Mouse (Mus musculus) midbrain, embryonic 11.5 days (tissue): ENCODE measurements at regions not wholly inside any gene's neighbourhood (a gene's known extent, or its start where the extent isn't known, plus 50 kb on each side); places are given as distances from the start of the nearest gene placed in this dataset.

Experiments
- ATAC-seq: fragments of 200-750 bp; cut with Nextera tagmentation; 2 replicates; pipeline ENCODE4 v1.8.0; 2017; ENCODE audit warnings: moderate TSS enrichment, moderate library complexity; ENCODE audit not compliant: low FRiP score
- DNase-seq: peaks from one replicate; pipeline ENCODE4 v3.0.0; 2015; ENCODE audit warnings: low spot score; ENCODE audit errors: missing footprints
- H3K27ac ChIP-seq: fragments of 300-500 bp; sonication (generic); 2 replicates; pipeline ENCODE4 v1.5.1; 2014; ENCODE audit warnings: low read depth, low read length
- H3K27me3 ChIP-seq: fragments of 300-500 bp; sonication (generic); 2 replicates; pipeline ENCODE4 v1.6.1; 2014; ENCODE audit warnings: mild to moderate bottlenecking, low read length, moderate library complexity, mixed read lengths; ENCODE audit not compliant: control insufficient read depth, insufficient read depth
- H3K36me3 ChIP-seq: fragments of 300-500 bp; sonication (generic); 2 replicates; pipeline ENCODE4 v1.6.1; 2014; ENCODE audit warnings: mild to moderate bottlenecking, low read length, moderate library complexity, mixed read lengths; ENCODE audit not compliant: control insufficient read depth, insufficient read depth
- H3K4me1 ChIP-seq: fragments of 300-500 bp; sonication (generic); 2 replicates; pipeline ENCODE4 v1.6.1; 2014; ENCODE audit warnings: low read length; ENCODE audit not compliant: control insufficient read depth, insufficient read depth
- H3K4me2 ChIP-seq: fragments of 300-500 bp; sonication (generic); 2 replicates; pipeline ENCODE4 v1.6.1; 2014; ENCODE audit warnings: mild to moderate bottlenecking, moderate library complexity
- H3K4me3 ChIP-seq: fragments of 300-500 bp; sonication (generic); 2 replicates; pipeline ENCODE4 v1.5.1; 2014; ENCODE audit warnings: low read depth, low read length
- H3K9ac ChIP-seq: fragments of 300-500 bp; sonication (generic); 2 replicates; pipeline ENCODE4 v1.6.1; 2014; ENCODE audit warnings: low read length
- H3K9me3 ChIP-seq: fragments of 300-500 bp; sonication (generic); 2 replicates; pipeline ENCODE4 v1.6.1; 2016; ENCODE audit warnings: low read length; ENCODE audit not compliant: control insufficient read depth
- WGBS: fragments of 180-500 bp; shearing (Covaris S2); extraction: QIAGEN DNeasy Blood & Tissue Kit; methylation state at CpG from one replicate; pipeline ENCODE4 v1.1.7; 2014; 5-methylcytosine and 5-hydroxymethylcytosine counted together

- Histone ChIP-seq H3K4me3 (no peak overlapping the region), H3K4me1 (no peaks in the 10 kb centered on the region), H3K9ac (no peak overlapping the region), H3K9me3 (peaks cover 6% of the 10 kb centered on the region; the same call in 1 of the 2 replicates), H3K27ac (no peak overlapping the region), H3K4me2 (no peak overlapping the region), H3K27me3 (no peaks in the 10 kb centered on the region), H3K36me3 (no peaks in the 10 kb centered on the region)
- ATAC-seq (no peak), DNase-seq (no peak)
- WGBS: 77% methylated on average over 5 of the region's 5 CpGs
Observed at GRCm38 (mm10) chr17:84044472-84044936, 143.2 kb downstream of the Zfp36l2 start.

DNA sequence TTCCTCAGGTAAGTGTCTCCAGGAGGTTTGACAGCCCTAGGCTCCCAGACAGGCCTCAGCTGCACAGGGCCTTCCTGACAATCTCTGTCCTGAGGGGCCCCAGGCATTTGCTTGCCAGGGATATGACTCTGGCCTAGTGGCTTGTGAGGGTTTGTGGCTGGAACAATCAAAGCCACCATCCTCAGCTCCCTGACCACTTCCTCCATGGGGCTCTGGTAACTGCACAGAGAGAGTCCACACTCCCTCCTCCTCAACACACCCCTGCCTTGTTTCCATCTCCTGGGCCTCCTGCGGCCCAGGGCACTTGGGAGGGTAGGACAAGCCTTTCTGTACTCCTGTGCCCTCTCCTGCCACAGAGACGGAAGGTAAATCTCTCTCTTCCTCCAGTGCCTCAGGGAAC lies 144.6 kb downstream of the Zfp36l2 start:
- no peak overlapping the region for H3K4me3 ChIP-seq
- no peaks in the 10 kb centered on the region for H3K36me3 ChIP-seq
- H3K9me3 ChIP-seq: peaks cover 6% of the 10 kb centered on the region; the same call in 1 of the 2 replicates
- H3K27ac ChIP-seq: no peak overlapping the region
- no peak overlapping the region for H3K9ac ChIP-seq
- no peak for DNase-seq
- no peaks in the 10 kb centered on the region for H3K4me1 ChIP-seq
- ATAC-seq: no peak
- no peak overlapping the region for H3K4me2 ChIP-seq
- H3K27me3 ChIP-seq: no peaks in the 10 kb centered on the region
- WGBS: 92% methylated on average over 2 of the region's 2 CpGs

DNA sequence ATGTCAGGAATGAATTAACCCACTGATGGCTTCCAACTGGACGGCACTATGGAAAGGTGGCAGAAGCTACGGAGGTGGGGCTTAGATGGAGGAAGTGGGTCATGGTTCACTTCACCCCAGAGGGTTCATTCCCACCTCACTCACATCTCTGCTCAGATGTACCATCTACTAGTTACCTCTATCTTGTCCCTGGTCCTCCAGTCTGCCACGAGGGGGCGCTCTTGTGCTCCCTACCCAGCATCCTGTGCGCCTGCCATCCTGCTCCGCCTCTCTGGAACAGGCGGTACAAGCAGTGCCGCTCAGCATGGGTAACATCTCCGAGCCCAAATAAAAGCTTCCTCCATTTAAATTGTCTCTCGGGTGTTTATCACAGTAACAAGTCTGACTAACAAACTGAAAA lies 148.3 kb downstream of the Zfp36l2 start:
- WGBS: 82% methylated on average over 10 of the region's 10 CpGs
- H3K4me3 ChIP-seq: no peak overlapping the region
- H3K9ac ChIP-seq: no peak overlapping the region

DNA sequence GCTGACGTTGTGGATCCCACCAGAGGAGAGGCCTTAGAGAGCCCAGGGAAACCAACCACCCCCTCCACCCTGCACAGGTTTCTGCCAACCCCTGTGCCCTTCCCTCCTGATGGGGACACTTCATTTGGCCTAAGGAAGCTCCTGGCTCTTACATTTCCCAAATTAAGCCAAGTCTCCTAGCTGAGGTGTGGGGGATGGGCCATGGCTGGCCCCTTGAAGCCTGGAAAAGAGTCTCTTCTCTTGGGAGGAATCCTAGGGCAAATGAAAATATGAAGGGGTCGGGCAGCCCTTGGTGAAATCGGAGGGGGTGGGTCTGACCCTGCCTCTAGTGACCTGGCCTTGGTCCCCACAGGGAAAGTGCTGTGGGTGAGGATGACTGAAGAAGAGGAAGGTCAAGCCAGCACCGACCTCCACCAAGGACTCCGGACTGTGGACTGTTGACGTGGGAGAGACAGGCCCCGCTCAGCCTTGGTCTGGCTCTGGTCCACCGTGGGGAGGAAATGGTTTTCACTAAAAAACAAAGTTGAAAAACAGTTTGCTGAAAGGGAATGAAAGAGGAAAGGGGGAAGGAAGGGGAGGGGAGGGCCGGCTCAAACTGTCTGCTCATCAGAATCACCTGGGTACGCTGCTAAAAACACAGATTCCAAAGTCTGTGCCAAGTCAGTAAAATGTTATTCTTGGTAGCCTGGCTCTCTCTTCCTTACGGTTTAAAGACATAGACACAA lies 150.0 kb downstream of the Zfp36l2 start:
- Histone ChIP-seq H3K4me3 (no peak overlapping the region), H3K4me1 (no peaks in the 10 kb centered on the region), H3K36me3 (no peaks in the 10 kb centered on the region), H3K4me2 (no peak overlapping the region), H3K27ac (no peak overlapping the region), H3K27me3 (no peaks in the 10 kb centered on the region), H3K9me3 (no peaks in the 10 kb centered on the region; the same call in 1 of the 2 replicates), H3K9ac (no peak overlapping the region)
- 79% methylated on average over 11 of the region's 11 CpGs for WGBS
- DNase-seq: no peak
- ATAC-seq: no peak

More for the DNA sequence above, 148.3 kb downstream of the Zfp36l2 start:
- Histone ChIP-seq H3K4me2 (no peak overlapping the region), H3K27ac (no peak overlapping the region), H3K36me3 (no peaks in the 10 kb centered on the region), H3K9me3 (no peaks in the 10 kb centered on the region; the same call in 1 of the 2 replicates), H3K27me3 (no peaks in the 10 kb centered on the region), H3K4me1 (no peaks in the 10 kb centered on the region)
- no peak for ATAC-seq
- no peak for DNase-seq

- no peaks in the 10 kb centered on the region for H3K4me1 ChIP-seq
- H3K4me3 ChIP-seq: no peak overlapping the region
- no peak overlapping the region for H3K4me2 ChIP-seq
- no peak overlapping the region for H3K9ac ChIP-seq
- no peaks in the 10 kb centered on the region for H3K36me3 ChIP-seq
- no peak for ATAC-seq
- DNase-seq: no peak
- H3K27ac ChIP-seq: no peak overlapping the region
- H3K9me3 ChIP-seq: no peaks in the 10 kb centered on the region; the same call in 1 of the 2 replicates
- H3K27me3 ChIP-seq: no peaks in the 10 kb centered on the region
- WGBS: 89% methylated on average over 6 of the region's 6 CpGs
Observed at GRCm38 (mm10) chr17:84036056-84036455, 151.7 kb downstream of the Zfp36l2 start.

DNA sequence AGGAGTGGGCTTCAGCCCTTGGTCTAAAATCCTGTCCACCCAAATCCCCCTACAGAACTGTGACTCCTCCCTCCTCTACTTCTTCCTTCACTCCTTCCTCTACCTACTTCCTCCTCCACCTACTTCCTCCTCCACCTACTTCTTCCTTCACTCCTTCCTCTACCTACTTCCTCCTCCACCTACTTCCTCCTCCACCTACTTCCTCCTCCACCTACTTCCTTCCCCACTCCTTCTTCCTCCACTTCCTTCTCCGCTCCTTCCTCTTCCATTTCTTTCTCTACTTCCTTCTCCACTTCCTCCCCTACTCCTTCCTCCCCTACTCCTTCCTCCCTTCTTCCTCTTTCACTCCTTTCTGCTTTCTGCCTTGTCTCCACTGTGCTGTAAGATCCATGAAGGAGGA lies 152.9 kb downstream of the Zfp36l2 start:
- Histone ChIP-seq H3K9me3 (no peaks in the 10 kb centered on the region), H3K27ac (no peak overlapping the region), H3K4me1 (no peaks in the 10 kb centered on the region), H3K9ac (no peak overlapping the region), H3K4me2 (no peak overlapping the region), H3K4me3 (no peak overlapping the region), H3K27me3 (no peaks in the 10 kb centered on the region), H3K36me3 (no peaks in the 10 kb centered on the region)
- WGBS: 91% methylated on average over 1 of the region's 1 CpGs
- ATAC-seq: no peak
- DNase-seq: no peak

- no peak for ATAC-seq
- no peaks in the 10 kb centered on the region for H3K36me3 ChIP-seq
- no peak overlapping the region for H3K4me3 ChIP-seq
- no peak overlapping the region for H3K9ac ChIP-seq
- H3K4me2 ChIP-seq: no peak overlapping the region
- 89% methylated on average over 8 of the region's 8 CpGs for WGBS
- no peaks in the 10 kb centered on the region for H3K27me3 ChIP-seq
- H3K27ac ChIP-seq: no peak overlapping the region
- H3K4me1 ChIP-seq: peaks cover 5% of the 10 kb centered on the region; the same call in 1 of the 2 replicates
- no peak for DNase-seq
- no peaks in the 10 kb centered on the region for H3K9me3 ChIP-seq
Observed at GRCm38 (mm10) chr17:84032441-84032840, 155.3 kb downstream of the Zfp36l2 start.

DNA sequence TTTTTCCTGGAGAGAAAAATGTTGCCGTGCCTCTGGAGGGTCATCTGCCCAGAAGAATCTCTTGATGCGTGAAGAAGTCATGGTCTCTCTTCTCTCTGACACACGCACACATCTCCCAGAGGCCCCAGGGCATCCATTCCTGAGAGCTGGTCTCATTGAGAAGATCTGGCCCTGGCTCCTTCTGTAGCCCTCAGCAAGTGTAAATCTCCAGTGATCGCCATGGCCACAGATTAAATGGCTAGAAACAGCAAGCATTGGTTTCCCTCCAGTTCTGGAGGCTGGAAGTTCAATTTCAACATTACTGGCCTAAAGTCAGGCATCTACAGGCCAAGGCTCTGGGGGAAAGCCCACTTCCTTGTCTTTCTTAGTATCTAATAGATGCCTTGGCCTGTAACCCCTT lies 155.9 kb downstream of the Zfp36l2 start:
- Histone ChIP-seq H3K27ac (no peak overlapping the region), H3K27me3 (peaks cover under 1% of the 10 kb centered on the region; the same call in 1 of the 2 replicates), H3K4me2 (no peak overlapping the region), H3K9ac (no peak overlapping the region), H3K36me3 (no peaks in the 10 kb centered on the region), H3K4me1 (peaks cover 5% of the 10 kb centered on the region; the same call in 1 of the 2 replicates), H3K4me3 (no peak overlapping the region), H3K9me3 (no peaks in the 10 kb centered on the region)
- 83% methylated on average over 4 of the region's 4 CpGs for WGBS
- ATAC-seq: no peak
- DNase-seq: no peak

GRCm38 (mm10) chr17:84031381-84031780 lies 156.4 kb downstream of the Zfp36l2 start:
- H3K4me1 ChIP-seq: peaks cover 5% of the 10 kb centered on the region; the same call in 1 of the 2 replicates

More at GRCm38 (mm10) chr17:84031381-84031780, 156.4 kb downstream of the Zfp36l2 start:
- H3K36me3 ChIP-seq: no peaks in the 10 kb centered on the region
- H3K27ac ChIP-seq: no peak overlapping the region
- H3K4me2 ChIP-seq: no peak overlapping the region
- 74% methylated on average over 6 of the region's 6 CpGs for WGBS
- H3K4me3 ChIP-seq: no peak overlapping the region
- ATAC-seq: no peak
- H3K27me3 ChIP-seq: peaks cover 3% of the 10 kb centered on the region; the same call in 1 of the 2 replicates
- DNase-seq: peak; percentile 84
- no peaks in the 10 kb centered on the region for H3K9me3 ChIP-seq
- H3K9ac ChIP-seq: no peak overlapping the region
